Mouse (Mus musculus) kidney, embryonic 15.5 days (tissue): ENCODE results near the gene Abtb2. TPM values are rescaled to one million over a fixed set of nuclear protein-coding genes. Genes with fewer than 3 reads are reported as not detected.

Source experiments
- ATAC-seq: fragments of 200-750 bp; cut with Nextera tagmentation; replicated peaks from 2 replicates; pipeline ENCODE4 v1.8.0; 2017; ENCODE audit warnings: moderate TSS enrichment; ENCODE audit not compliant: low FRiP score
- H3K27ac ChIP-seq: fragments of 300-500 bp; sonication (generic); 2 replicates; pipeline ENCODE4 v1.5.1; 2015; ENCODE audit warnings: mild to moderate bottlenecking, inconsistent platforms
- H3K27me3 ChIP-seq: fragments of 300-500 bp; sonication (generic); 2 replicates; pipeline ENCODE4 v1.6.1; 2015; ENCODE audit warnings: inconsistent platforms
- H3K36me3 ChIP-seq: fragments of 300-500 bp; sonication (generic); 2 replicates; pipeline ENCODE4 v1.6.1; 2015; ENCODE audit warnings: inconsistent platforms
- H3K4me1 ChIP-seq: fragments of 300-500 bp; sonication (generic); 2 replicates; pipeline ENCODE4 v1.6.1; 2015; ENCODE audit warnings: inconsistent platforms
- H3K4me2 ChIP-seq: fragments of 300-500 bp; sonication (generic); 2 replicates; pipeline ENCODE4 v1.6.1; 2015; ENCODE audit warnings: moderate library complexity, mild to moderate bottlenecking, inconsistent platforms
- H3K4me3 ChIP-seq: fragments of 300-500 bp; sonication (generic); replicated peaks from 2 replicates; pipeline ENCODE4 v1.5.1; 2015; ENCODE audit warnings: mild to moderate bottlenecking, inconsistent platforms
- H3K9ac ChIP-seq: fragments of 300-500 bp; sonication (generic); 2 replicates; pipeline ENCODE4 v1.6.1; 2015; ENCODE audit warnings: mild to moderate bottlenecking, inconsistent platforms
- H3K9me3 ChIP-seq: fragments of 300-500 bp; sonication (generic); replicated peaks from 2 replicates; pipeline ENCODE4 v1.6.1; 2016; ENCODE audit warnings: inconsistent platforms
- WGBS: fragments of 180-500 bp; shearing (Covaris S2); methylation state at CpG from one replicate; pipeline ENCODE4 v1.1.7; 2015; ENCODE audit warnings: mixed read lengths; 5-methylcytosine and 5-hydroxymethylcytosine counted together
- polyA plus RNA-seq: library from polyadenylated mRNA; unstranded; fragments of >200 nt; fragmentation: Nextera tagmentation; extraction: Ambion mirVana; gene quantifications from 2 replicates; pipeline ENCODE4 v1.2.1, GENCODE M21; 2015

Gene Abtb2
- polyA plus RNA-seq, 1 experiment from 2014 or later = 8.4 TPM

- Histone ChIP-seq H3K9ac (no peak overlapping the region), H3K4me1 (peaks cover 27% of the 10 kb centered on the region), H3K27ac (no peak overlapping the region), H3K27me3 (no peaks in the 10 kb centered on the region), H3K4me3 (no peak overlapping the region), H3K36me3 (no peaks in the 10 kb centered on the region), H3K4me2 (no peak overlapping the region), H3K9me3 (no peaks in the 10 kb centered on the region)
- 75% methylated on average over 3 of the region's 3 CpGs for WGBS
- ATAC-seq = no peak
Measured at GRCm38 (mm10) chr2:103670276-103670680, 104.2 kb downstream of the Abtb2 start.

GRCm38 (mm10) chr2:103672573-103673119, 106.5 kb downstream of the Abtb2 start:
- no peak overlapping the region for H3K4me2 ChIP-seq
- H3K4me3 ChIP-seq = no peak overlapping the region
- H3K9ac ChIP-seq = no peak overlapping the region
- peaks cover 31% of the 10 kb centered on the region for H3K4me1 ChIP-seq
- no peaks in the 10 kb centered on the region for H3K9me3 ChIP-seq
- no peak for ATAC-seq
- no peaks in the 10 kb centered on the region for H3K36me3 ChIP-seq
- WGBS = 69% methylated on average over 7 of the region's 7 CpGs
- H3K27ac ChIP-seq = no peak overlapping the region
- H3K27me3 ChIP-seq = no peaks in the 10 kb centered on the region

DNA sequence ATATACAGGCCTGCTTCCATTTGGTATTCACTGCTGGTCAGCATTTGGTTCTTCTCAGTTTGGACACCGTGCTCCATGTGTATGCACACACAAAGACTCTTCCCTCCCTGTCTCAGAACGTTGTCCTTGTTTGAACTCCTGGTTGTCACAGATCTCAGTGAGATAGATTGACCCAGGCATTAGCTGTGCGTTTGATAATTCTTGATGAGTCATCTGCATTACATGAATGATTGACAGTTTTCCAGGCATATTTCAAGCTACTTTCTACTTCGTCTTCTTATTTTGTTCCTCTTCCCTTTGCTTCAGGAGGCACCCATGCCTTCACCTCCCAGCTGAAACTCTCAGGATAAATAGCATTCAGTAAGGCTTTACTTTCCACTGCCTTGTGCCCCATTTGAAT, 107.5 kb downstream of the Abtb2 start:
- Histone ChIP-seq H3K27ac (no peak overlapping the region), H3K27me3 (no peaks in the 10 kb centered on the region), H3K4me2 (no peak overlapping the region), H3K9me3 (no peaks in the 10 kb centered on the region), H3K4me3 (no peak overlapping the region), H3K36me3 (no peaks in the 10 kb centered on the region), H3K9ac (no peak overlapping the region), H3K4me1 (peaks cover 29% of the 10 kb centered on the region)
- no peak for ATAC-seq
- WGBS = 73% methylated on average over 4 of the region's 4 CpGs

- H3K36me3 ChIP-seq = no peaks in the 10 kb centered on the region
- H3K27me3 ChIP-seq = no peaks in the 10 kb centered on the region
- no peak overlapping the region for H3K27ac ChIP-seq
- H3K4me3 ChIP-seq = no peak overlapping the region
- H3K9me3 ChIP-seq = no peaks in the 10 kb centered on the region
- H3K4me2 ChIP-seq = no peak overlapping the region
- peaks cover 23% of the 10 kb centered on the region for H3K4me1 ChIP-seq
- H3K9ac ChIP-seq = no peak overlapping the region
- ATAC-seq = no peak
- 75% methylated on average over 5 of the region's 5 CpGs for WGBS
Measured at GRCm38 (mm10) chr2:103675391-103675790, 109.3 kb downstream of the Abtb2 start.

DNA sequence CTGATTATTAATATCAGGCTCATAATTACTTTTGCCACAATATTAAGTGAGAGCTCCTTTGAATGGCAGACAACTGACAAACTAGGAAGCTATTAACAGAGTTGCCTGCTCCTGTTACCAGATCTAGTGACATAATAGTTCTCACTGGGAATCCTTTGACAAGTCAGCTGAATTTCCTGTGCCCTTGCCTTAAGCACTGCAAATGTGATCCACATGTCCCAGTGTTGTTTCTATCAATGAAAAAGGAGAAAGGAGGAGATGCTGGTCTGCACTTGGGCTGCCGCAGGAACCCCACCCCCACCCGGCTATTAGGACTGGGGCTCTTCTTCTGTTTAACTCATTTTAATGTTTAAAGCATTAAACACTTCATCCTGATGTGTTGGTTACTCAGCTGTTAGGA, 110.7 kb downstream of the Abtb2 start:
- no peak overlapping the region for H3K27ac ChIP-seq
- ATAC-seq = no peak
- H3K4me2 ChIP-seq = no peak overlapping the region
- no peaks in the 10 kb centered on the region for H3K27me3 ChIP-seq
- no peak overlapping the region for H3K9ac ChIP-seq
- 28% methylated on average over 2 of the region's 2 CpGs for WGBS
- no peaks in the 10 kb centered on the region for H3K9me3 ChIP-seq
- no peak overlapping the region for H3K4me3 ChIP-seq
- no peaks in the 10 kb centered on the region for H3K36me3 ChIP-seq
- H3K4me1 ChIP-seq = peaks cover 29% of the 10 kb centered on the region

GRCm38 (mm10) chr2:103677614-103678369, 111.7 kb downstream of the Abtb2 start:
- no peaks in the 10 kb centered on the region for H3K27me3 ChIP-seq
- peaks cover 31% of the 10 kb centered on the region for H3K4me1 ChIP-seq
- H3K9me3 ChIP-seq = no peaks in the 10 kb centered on the region
- H3K27ac ChIP-seq = no peak overlapping the region
- H3K4me2 ChIP-seq = no peak overlapping the region
- ATAC-seq = no peak
- 65% methylated on average over 7 of the region's 7 CpGs for WGBS
- no peak overlapping the region for H3K4me3 ChIP-seq
- H3K36me3 ChIP-seq = no peaks in the 10 kb centered on the region
- no peak overlapping the region for H3K9ac ChIP-seq

GRCm38 (mm10) chr2:103678433-103678832, 112.3 kb downstream of the Abtb2 start:
- no peak overlapping the region for H3K4me2 ChIP-seq
- H3K36me3 ChIP-seq = no peaks in the 10 kb centered on the region
- no peaks in the 10 kb centered on the region for H3K9me3 ChIP-seq
- H3K9ac ChIP-seq = no peak overlapping the region
- peak; percentile 60; the same call in 1 of the 2 replicates for ATAC-seq
- WGBS = 67% methylated on average over 6 of the region's 6 CpGs
- H3K4me1 ChIP-seq = peaks cover 30% of the 10 kb centered on the region
- no peaks in the 10 kb centered on the region for H3K27me3 ChIP-seq
- H3K27ac ChIP-seq = no peak overlapping the region
- no peak overlapping the region for H3K4me3 ChIP-seq

GRCm38 (mm10) chr2:103680364-103681110, 114.4 kb downstream of the Abtb2 start:
- Histone ChIP-seq H3K4me1 (peaks cover 37% of the 10 kb centered on the region), H3K4me3 (no peak overlapping the region), H3K36me3 (no peaks in the 10 kb centered on the region), H3K9ac (no peak overlapping the region), H3K9me3 (no peaks in the 10 kb centered on the region), H3K27ac (no peak overlapping the region), H3K27me3 (no peaks in the 10 kb centered on the region), H3K4me2 (no peak overlapping the region)
- ATAC-seq = no peak
- 67% methylated on average over 9 of the region's 9 CpGs for WGBS

- H3K36me3 ChIP-seq = no peaks in the 10 kb centered on the region
- H3K27ac ChIP-seq = no peak overlapping the region
- no peak overlapping the region for H3K4me2 ChIP-seq
- H3K9ac ChIP-seq = no peak overlapping the region
- no peaks in the 10 kb centered on the region for H3K27me3 ChIP-seq
- ATAC-seq = no peak
- WGBS = 73% methylated on average over 5 of the region's 5 CpGs
- H3K4me1 ChIP-seq = peaks cover 38% of the 10 kb centered on the region
- no peaks in the 10 kb centered on the region for H3K9me3 ChIP-seq
- H3K4me3 ChIP-seq = no peak overlapping the region
Measured at GRCm38 (mm10) chr2:103681149-103681548, 115.0 kb downstream of the Abtb2 start.

GRCm38 (mm10) chr2:103682261-103682722, 116.2 kb downstream of the Abtb2 start:
- 76% methylated on average over 9 of the region's 9 CpGs for WGBS
- H3K9me3 ChIP-seq = no peaks in the 10 kb centered on the region
- no peak overlapping the region for H3K27ac ChIP-seq
- H3K4me3 ChIP-seq = no peak overlapping the region
- H3K9ac ChIP-seq = no peak overlapping the region
- H3K27me3 ChIP-seq = no peaks in the 10 kb centered on the region
- H3K36me3 ChIP-seq = no peaks in the 10 kb centered on the region
- peaks cover 36% of the 10 kb centered on the region for H3K4me1 ChIP-seq
- no peak for ATAC-seq
- H3K4me2 ChIP-seq = no peak overlapping the region

GRCm38 (mm10) chr2:103682927-103683442, 116.9 kb downstream of the Abtb2 start:
- Histone ChIP-seq H3K4me1 (peaks cover 33% of the 10 kb centered on the region), H3K27me3 (no peaks in the 10 kb centered on the region), H3K27ac (no peak overlapping the region), H3K4me2 (no peak overlapping the region), H3K36me3 (no peaks in the 10 kb centered on the region), H3K9ac (no peak overlapping the region), H3K9me3 (no peaks in the 10 kb centered on the region), H3K4me3 (no peak overlapping the region)
- no peak for ATAC-seq
- WGBS = 80% methylated on average over 9 of the region's 9 CpGs

GRCm38 (mm10) chr2:103684431-103684830, 118.3 kb downstream of the Abtb2 start:
- Histone ChIP-seq H3K4me2 (no peak overlapping the region), H3K4me1 (peaks cover 24% of the 10 kb centered on the region), H3K27ac (no peak overlapping the region), H3K9me3 (no peaks in the 10 kb centered on the region), H3K27me3 (no peaks in the 10 kb centered on the region), H3K4me3 (no peak overlapping the region), H3K36me3 (no peaks in the 10 kb centered on the region), H3K9ac (no peak overlapping the region)
- 84% methylated on average over 2 of the region's 2 CpGs for WGBS
- no peak for ATAC-seq
